Mouse (Mus musculus): Measurements from ENCODE around the gene Patl2.
"Not testable (repeated sequence)": the region's sequence is repeated elsewhere in the genome, so short reads cannot be mapped to it uniquely, and the experiment has no call there.

DNA sequence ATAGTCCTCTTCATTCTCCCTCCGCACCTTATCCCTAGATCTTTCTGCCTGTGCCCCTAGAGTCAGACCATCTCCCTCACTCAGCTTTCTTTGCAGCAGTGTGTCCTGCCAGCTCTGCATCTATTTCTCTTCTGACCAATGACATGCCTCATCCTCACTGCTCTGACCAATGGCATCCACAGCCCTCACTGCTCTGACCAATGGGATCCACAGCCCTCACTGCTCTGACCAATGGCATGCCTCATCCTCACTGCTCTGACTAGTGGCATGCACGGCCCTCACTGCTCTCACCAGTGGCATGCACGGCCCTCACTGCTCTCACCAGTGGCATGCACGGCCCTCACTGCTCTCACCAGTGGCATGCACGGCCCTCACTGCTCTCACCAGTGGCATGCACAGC is 88.3 kb downstream of the Patl2 start:
- TF ChIP-seq CTCF (IDR thresholded peaks at IDR 0.05; ENCODE audit: extremely low read depth, insufficient read length, insufficient replicate concordance, low read depth, low read length); POLR2A (IDR thresholded peaks at IDR 0.05; ENCODE audit: low read depth, low read length): not testable (repeated sequence)

All from small intestine, adult 2 months (tissue).